Mouse (Mus musculus): ENCODE data around the gene Nfe2l3. TPM values are rescaled to one million over a fixed set of nuclear protein-coding genes. Genes with fewer than 3 reads are reported as not detected.

Gene Nfe2l3
- polyA plus RNA-seq, 1 experiment from 2014 or later, result 14.7 TPM

- no peak for ATAC-seq (replicated peaks)
- WGBS, result 67% methylated on average over 2 of the region's 2 CpGs
Observed at GRCm38 (mm10) chr6:51507556-51507955, 75.1 kb downstream of the Nfe2l3 start.

More at GRCm38 (mm10) chr6:51507556-51507955, 75.1 kb downstream of the Nfe2l3 start:
- Histone ChIP-seq H3K4me2 (replicated peaks) (no peak overlapping the region), H3K9me3 (no peaks in the 10 kb centered on the region), H3K36me3 (no peaks in the 10 kb centered on the region), H3K4me1 (peaks cover 6% of the 10 kb centered on the region; the same call in 1 of the 2 replicates), H3K9ac (replicated peaks) (no peak overlapping the region), H3K4me3 (no peak overlapping the region), H3K27ac (replicated peaks) (no peak overlapping the region), H3K27me3 (no peaks in the 10 kb centered on the region)

Other genes with a start within 250 kb of the Nfe2l3 start
- 1,746 and 1,773 TPM in 2 replicates for gene Hnrnpa2b1, start 37.2 kb downstream of the Nfe2l3 start, polyA plus RNA-seq (2015; fragmentation: Nextera tagmentation; extraction: Ambion mirVana)
- gene Cbx3, start 37.7 kb downstream of the Nfe2l3 start, polyA plus RNA-seq (2015; fragmentation: Nextera tagmentation; extraction: Ambion mirVana), result 585 and 608 TPM in 2 replicates
- 52.9 and 61.7 TPM in 2 replicates for gene Snx10, start 91.2 kb downstream of the Nfe2l3 start, polyA plus RNA-seq (2015; fragmentation: Nextera tagmentation; extraction: Ambion mirVana)